18 mouse cellular contexts compared by ENCODE assay signal in the genomic region with DNA sequence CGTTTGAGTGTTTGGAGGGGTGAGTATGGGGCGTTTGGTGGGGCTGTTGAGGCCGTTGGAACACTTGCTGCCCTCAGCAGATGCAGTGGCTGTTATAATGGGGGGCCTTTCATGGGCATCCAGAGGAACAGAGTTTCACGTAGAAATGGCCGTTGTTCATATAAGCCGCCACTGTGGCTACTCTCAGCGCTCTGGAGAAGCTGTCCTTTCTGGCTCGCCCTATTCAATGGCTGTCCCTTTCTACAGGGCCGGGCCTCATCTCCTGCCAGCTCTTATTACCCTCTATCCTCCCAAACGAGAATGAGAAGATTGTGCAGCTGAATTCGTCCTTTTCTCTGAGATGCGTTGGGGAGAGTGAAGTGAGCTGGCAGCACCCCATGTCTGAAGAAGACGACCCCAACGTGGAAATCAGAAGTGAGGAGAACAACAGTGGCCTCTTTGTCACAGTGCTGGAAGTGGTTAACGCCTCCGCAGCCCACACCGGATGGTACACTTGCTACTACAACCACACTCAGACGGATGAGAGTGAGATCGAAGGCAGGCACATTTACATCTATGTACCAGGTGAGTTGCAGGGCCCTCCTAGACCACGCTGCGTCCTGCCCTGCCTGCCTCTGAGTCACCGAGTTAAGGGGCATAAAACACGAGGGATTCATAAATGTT. TPM values are rescaled to one million over a fixed set of nuclear protein-coding genes. Genes with fewer than 3 reads are reported as not detected.
"Had no signal": no experiment of that assay in that cellular context is flagged by ENCODE, and none has a peak within 500 bp of the region (broad histone marks: within the 10 kb centered on the region; RNA-seq: fewer than 3 reads in every experiment).

No protein-coding gene starts in this region.

- H3K9me3 ChIP-seq: limb, embryonic 13.5 days; liver, embryonic 15.5 days; midbrain, embryonic 12.5 days; stomach, embryonic 15.5 days had no signal

- H3K9ac ChIP-seq: limb, embryonic 13.5 days; liver, embryonic 15.5 days; lung, embryonic 14.5 days; midbrain, embryonic 12.5 days; stomach, embryonic 15.5 days had no signal

- DNase-seq: kidney, adult 8-10 months; kidney, postnatal 36 days; layer of hippocampus, adult 9-11 months; layer of hippocampus, postnatal 36 days; lung, embryonic 14.5 days; lung, postnatal 10 days; lung, postnatal 4 days; right cerebral cortex, postnatal 14 days; thymus, adult 2 months; thymus, postnatal 25 days had no signal

- H3K4me1 ChIP-seq: liver, embryonic 15.5 days; midbrain, embryonic 12.5 days had no signal

- H3K36me3 ChIP-seq: liver, embryonic 15.5 days; midbrain, embryonic 12.5 days had no signal

- ATAC-seq: intestine, postnatal 0 days had no signal

- H3K4me2 ChIP-seq: limb, embryonic 13.5 days; liver, embryonic 11.5 days; liver, embryonic 15.5 days; lung, embryonic 14.5 days; midbrain, embryonic 12.5 days; stomach, embryonic 15.5 days had no signal

- H3K4me3 ChIP-seq: limb, embryonic 13.5 days; liver, embryonic 15.5 days; midbrain, embryonic 12.5 days; stomach, embryonic 15.5 days had no signal

- H3K27me3 ChIP-seq: limb, embryonic 13.5 days; liver, embryonic 15.5 days; stomach, embryonic 15.5 days had no signal

- H3K27ac ChIP-seq: kidney, postnatal 0 days; limb, embryonic 13.5 days; liver, embryonic 15.5 days; midbrain, embryonic 12.5 days; stomach, embryonic 15.5 days had no signal

RNA-seq across cellular contexts. Expression of gene Pdgfra, which starts 11.3 kb away (rescaled TPM):
- total RNA-seq: megakaryocyte-erythroid progenitor cell, adult 5-6 weeks had no signal
